Mouse (Mus musculus) spleen, adult 2 months (tissue): ENCODE data around the gene Camk2b.
A peak's percentile ranks its signal among the peaks of the same experiment; 100 is the strongest.

ENCODE experiments used
- CTCF ChIP-seq: fragments of 200-500 bp; IDR thresholded peaks from 2 replicates; pipeline ENCODE4 v1.5.1; 2011; ENCODE audit warnings: mild to moderate bottlenecking, inconsistent platforms; ENCODE audit not compliant: insufficient read depth, insufficient read length, insufficient replicate concordance; ENCODE audit errors: extremely low read depth
- POLR2A ChIP-seq: fragments of 200-500 bp; IDR thresholded peaks from 2 replicates; pipeline ENCODE4 v1.6.1; 2011; ENCODE audit warnings: low read depth, low read length, inconsistent platforms

GRCm38 (mm10) chr11:6026361-6026760 lies 39.8 kb downstream of the Camk2b start:
- TF ChIP-seq POLR2A (no peak), CTCF (peak; percentile 81; the same call in 1 of the 2 replicates)
